Mouse (Mus musculus): Measurements from ENCODE around the gene Pnpo.

Gene Pnpo

DNA sequence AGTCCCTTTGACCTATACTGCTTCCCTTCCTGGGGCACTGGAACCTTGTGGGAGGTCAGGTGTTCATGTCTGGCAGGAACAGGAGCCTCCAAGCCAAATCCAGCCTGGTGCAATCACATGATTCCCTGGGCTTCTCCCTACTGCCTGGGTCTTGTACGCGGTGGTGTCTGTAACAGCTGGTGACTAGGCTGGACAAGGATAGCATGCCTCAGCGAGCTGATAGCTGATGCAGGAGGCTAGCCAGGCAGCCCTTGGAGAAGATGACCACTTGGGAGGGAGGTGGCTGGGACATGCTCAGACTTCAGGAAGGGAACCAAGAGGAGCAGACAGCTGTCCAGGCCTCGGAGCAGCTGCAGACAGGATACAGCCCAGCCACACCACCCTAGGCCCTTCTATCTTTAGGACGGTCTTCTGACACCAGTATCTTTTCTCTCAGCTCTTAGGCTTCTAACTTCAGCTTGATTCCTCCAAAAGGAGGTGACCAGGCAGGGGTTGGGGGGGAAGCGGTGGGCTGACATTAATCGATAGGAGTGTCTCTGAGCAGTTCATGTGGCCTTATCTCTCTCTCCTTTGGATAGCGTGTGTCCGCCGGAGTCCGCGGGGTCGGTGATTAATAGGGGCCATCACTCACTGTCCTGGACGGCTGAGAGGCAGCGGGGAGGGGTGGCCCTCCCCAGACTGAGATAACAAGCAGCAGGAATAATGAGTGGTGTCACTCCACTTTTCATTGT lies 37.2 kb downstream of the Pnpo start:
- DNase-seq (ENCODE audit: extremely low spot score, low spot score): peak; percentile 58

DNA sequence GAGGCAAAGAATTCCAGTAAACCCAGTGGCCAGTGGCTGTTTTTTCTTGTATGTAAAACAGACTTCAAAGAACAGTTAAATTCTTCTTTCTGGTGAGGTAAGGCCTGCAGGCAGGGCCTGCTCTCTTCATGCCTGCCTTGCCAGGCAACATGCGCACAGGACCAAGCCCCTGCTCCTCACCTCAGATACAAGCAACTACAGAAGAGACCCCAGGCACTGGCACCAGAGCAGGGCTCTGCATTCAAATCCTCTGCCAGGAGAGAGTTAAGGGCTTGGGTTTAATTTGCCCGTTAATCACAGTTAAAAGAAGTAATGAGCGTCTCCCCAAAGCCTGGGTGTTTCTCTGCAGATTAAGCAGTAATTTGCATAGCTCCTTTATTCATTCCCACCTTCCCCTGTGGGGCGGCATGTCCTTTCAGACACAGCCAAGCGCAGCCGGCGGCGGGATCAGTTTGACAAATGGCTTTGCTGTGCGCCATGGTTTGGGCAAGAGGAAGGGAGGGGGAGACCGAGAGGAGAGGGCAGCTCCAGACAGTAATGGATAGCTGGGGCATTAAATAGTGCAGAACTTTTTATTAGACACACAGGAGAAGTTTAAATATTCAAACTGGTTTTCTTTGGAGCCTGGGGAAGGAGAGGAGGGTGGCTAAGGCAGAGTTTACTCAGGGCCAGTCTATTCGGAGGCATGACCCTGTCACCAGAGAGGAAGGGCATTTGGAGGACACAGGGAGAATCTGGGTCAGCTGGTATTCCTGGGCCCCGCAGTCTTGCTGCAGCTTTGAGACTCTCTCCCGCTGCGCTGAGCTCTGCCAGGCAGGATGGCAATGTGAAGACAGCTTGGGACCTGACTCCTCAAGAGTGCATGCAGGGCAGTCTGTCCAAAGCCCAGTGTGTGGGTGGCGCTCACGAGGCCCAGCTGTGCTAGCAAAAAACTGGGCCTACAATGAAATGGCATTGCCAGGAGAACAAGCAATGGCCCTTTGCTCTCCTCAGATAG lies 40.8 kb downstream of the Pnpo start:
- peak; percentile 86 for DNase-seq (ENCODE audit: extremely low spot score, low spot score)

DNA sequence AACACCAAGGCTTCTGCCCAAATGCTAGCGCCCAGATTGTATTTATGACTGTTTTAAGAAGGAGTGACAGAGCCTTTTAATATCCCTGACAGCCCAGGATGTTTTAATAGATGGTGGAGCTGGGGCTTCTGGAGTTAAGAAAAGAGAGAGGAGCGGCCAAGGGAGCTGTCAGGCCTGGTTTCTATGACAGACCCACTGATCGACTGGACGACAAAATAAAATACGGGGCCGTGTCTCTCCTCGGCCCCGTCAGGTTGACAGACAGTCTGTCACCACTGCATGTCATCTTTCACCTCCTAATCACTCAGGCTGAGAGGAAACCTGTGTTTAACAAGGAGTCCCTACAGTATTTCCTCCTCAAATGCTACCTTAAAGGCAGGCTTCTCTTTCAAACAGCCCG lies 42.5 kb downstream of the Pnpo start:
- no peak for DNase-seq (ENCODE audit: extremely low spot score, low spot score)

DNA sequence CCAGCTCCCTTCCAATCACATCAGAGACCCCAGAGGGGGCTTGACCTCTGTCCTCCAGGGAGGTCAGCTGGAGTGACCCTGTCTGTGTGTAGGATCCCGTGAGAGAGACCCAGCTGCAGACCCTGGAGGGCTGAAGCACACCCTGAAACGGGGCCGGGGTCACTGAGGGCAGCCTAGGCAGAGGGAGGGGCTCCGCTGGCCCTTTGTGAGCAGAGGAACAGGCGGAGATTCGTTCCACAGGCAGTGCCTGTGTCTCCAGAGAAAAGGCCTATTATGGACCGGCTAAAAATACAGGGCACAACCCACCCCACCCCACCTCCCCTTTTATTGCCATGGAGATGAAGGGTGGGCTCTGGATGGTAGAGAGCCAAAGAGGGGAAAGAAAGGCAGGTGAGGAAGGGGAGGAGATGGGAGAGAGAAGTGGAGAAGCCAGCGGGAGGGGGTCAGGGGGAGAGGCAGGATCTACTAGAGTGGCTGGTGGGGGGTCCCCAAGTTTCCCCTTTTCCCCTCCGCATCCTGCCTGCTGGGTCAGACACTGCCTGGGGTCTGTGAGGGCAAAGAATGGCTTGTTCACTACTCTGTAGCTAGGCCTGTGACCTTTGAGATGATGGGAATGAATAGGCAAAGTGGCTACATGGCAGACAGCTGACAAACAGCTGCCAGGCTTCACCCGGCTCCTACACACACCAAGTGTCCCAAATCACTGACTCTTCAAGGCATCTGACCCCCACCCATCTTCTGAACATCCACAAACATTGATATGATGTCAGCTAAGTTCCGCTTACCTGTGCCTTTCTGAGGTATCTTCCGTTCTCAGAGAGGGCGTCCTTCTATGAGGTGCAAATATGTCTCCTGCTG lies 44.1 kb downstream of the Pnpo start:
- DNase-seq (ENCODE audit: extremely low spot score, low spot score): peak; percentile 93

DNA sequence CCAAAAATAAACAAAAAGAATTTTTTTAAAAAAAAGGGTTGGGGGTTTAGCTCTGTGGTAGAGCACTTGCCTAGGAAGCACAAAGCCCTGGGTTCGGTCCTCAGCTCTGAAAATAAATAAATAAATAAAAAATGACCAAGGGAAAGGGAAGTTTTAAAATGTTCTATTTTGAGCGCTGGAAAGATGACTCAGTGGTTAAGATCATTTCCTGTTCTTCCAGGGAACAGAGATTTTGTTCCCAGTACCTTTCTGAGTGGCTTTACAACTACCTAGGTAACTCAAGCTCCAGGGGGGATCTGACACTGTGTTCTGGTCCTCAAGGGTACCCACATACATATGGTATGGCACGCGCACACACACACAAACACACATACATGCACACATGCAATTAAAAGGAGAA lies 47.9 kb downstream of the Pnpo start:
- DNase-seq (ENCODE audit: extremely low spot score, low spot score): no peak

DNA sequence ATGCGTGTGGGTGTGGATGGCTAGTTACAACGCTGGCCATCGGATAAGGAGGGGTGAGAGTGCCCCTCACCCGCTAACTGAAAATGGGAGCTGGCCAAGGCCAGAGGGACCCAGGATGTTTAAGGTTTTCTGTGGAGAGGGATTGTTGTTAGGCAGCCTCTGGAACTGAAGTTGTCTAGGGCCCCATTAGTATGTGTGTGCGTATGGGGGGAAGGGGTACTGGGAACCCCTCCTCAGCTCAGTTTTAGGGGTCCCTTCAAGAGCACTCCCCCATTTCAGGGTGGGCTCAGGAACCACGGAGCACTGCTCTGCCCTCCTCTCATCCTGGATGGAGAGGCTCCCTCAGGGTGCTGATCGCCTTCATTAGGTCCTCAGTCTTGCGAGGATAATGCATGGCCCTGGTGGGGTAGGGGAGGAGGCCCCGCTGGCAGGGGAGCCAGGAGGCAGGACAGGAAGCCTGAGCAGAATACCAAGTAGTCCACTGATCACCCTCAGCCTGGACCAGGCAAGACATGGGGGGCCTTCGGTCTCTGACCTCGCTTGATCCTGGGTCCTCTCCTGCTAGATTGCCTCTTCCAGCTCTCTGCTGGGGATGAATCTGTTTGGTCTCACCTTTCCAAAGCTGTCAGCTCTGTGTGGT lies 50.5 kb downstream of the Pnpo start:
- DNase-seq (ENCODE audit: extremely low spot score, low spot score): peak; percentile 31

DNA sequence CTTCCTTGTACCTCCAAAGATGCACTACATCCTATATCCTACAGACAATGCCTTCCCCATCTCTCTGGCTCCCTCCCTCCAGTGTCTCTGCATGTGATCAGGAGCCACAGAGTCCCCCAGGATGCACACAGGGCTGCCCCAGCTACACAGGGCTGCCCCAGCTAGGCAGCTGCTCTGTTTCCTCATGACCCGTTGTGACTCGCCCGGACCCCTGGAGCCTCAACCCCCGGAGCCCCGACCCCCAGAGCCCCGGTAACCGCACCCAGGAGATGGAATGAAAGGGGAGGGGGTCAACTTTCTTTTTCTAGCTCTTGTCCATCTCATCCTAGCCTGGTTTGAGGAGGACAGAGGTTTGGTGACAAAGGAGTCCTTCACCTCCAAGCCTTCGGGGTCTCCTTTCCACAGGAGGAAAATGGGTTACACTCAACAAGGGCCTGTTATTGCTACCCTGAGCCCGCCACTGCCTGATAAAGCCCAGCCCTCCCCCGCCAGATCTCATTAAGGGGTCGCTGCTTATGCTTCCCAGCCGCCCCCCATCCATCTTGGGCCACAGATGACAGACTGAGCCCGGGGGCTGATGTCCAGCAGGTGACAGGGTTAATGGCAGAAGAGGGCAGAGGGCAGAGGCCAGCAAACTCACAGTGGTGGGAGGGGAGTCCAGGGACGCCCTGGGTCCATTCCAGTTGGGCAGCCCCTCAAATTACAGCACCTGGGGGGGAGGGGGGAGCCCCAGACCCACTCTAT lies 51.8 kb downstream of the Pnpo start:
- DNase-seq (ENCODE audit: extremely low spot score, low spot score): peak; percentile 78
